Mouse (Mus musculus) mouse embryonic stem cell (cell line): ENCODE measurements around the gene Pfdn6.
"Not testable (repeated sequence)": the region's sequence is repeated elsewhere in the genome, so short reads cannot be mapped to it uniquely, and the experiment has no call there.

Experiments
- in situ Hi-C, 2 experiments: fragments of 300-500 bp; cut with MboI; formaldehyde crosslinking; loops; 1 replicate in 1 of 2; 3 replicates in 1 of 2; pipeline ENCODE4 v1.14.3; 2019 to 2020; ENCODE audit warnings: low sequenced_read_pairs in 2 of 2, low pct_unique_long_range_greater_than_20kb in 1 of 2, mixed read lengths in 1 of 2; ENCODE audit not compliant: unreplicated experiment in 1 of 2

The Pfdn6 gene

GRCm38 (mm10) chr17:33958451-33958850 lies 18.3 kb upstream of the Pfdn6 start:
- in situ Hi-C loops, result no loop called here

- in situ Hi-C loops, result no loop called here
Observed at GRCm38 (mm10) chr17:33957493-33957892, 17.4 kb upstream of the Pfdn6 start.

GRCm38 (mm10) chr17:33956336-33956735 lies 16.2 kb upstream of the Pfdn6 start:
- in situ Hi-C loops, result no loop called here

- in situ Hi-C loops, result no loop called here
Observed at GRCm38 (mm10) chr17:33955555-33956214, 15.5 kb upstream of the Pfdn6 start, which contains the start of the genes Vps52 and Rps18. Gene Vps52, plus strand, starts transcription at chr17:33955812. Gene Rps18, minus strand, starts transcription at chr17:33956001.

- in situ Hi-C loops, result no loop called here
Observed at GRCm38 (mm10) chr17:33954646-33955554, 14.8 kb upstream of the Pfdn6 start.

- in situ Hi-C loops, result no loop called here
Observed at GRCm38 (mm10) chr17:33953961-33954565, 13.9 kb upstream of the Pfdn6 start.

GRCm38 (mm10) chr17:33953310-33953709 lies 13.2 kb upstream of the Pfdn6 start:
- in situ Hi-C loops, result no loop called here

GRCm38 (mm10) chr17:33952879-33953278 lies 12.7 kb upstream of the Pfdn6 start:
- in situ Hi-C loops, result no loop called here

- in situ Hi-C loops, result not testable (repeated sequence)
Observed at GRCm38 (mm10) chr17:33952015-33952414, 11.9 kb upstream of the Pfdn6 start.

- in situ Hi-C loops, result no loop called here
Observed at GRCm38 (mm10) chr17:33951021-33951946, 11.1 kb upstream of the Pfdn6 start, which contains the start of gene B3galt4. Gene B3galt4, minus strand, starts transcription at chr17:33951488.

GRCm38 (mm10) chr17:33950131-33950625 lies 10.0 kb upstream of the Pfdn6 start:
- in situ Hi-C loops, result no loop called here

- in situ Hi-C loops, result no loop called here
Observed at GRCm38 (mm10) chr17:33948905-33949537, 8.9 kb upstream of the Pfdn6 start.

GRCm38 (mm10) chr17:33948090-33948904 lies 8.2 kb upstream of the Pfdn6 start:
- in situ Hi-C loops, result no loop called here

- in situ Hi-C loops, result no loop called here
Observed at GRCm38 (mm10) chr17:33947430-33948089, 7.4 kb upstream of the Pfdn6 start.

GRCm38 (mm10) chr17:33943454-33943853 lies 3.3 kb upstream of the Pfdn6 start:
- in situ Hi-C loops, result no loop called here

GRCm38 (mm10) chr17:33941381-33941780 lies 1.2 kb upstream of the Pfdn6 start:
- in situ Hi-C loops, result no loop called here
